Mouse (Mus musculus) MEL (cell line): ENCODE results near the gene Zzef1. TPM values are rescaled to one million over a fixed set of nuclear protein-coding genes. Genes with fewer than 3 reads are reported as not detected.

Source experiments
- DNase-seq: peaks from one replicate; pipeline ENCODE4 v3.0.0; 2011; ENCODE audit warnings: low read depth, low spot score
- H3K27ac ChIP-seq: 2 replicates; pipeline ENCODE4 v1.5.1; 2012; ENCODE audit warnings: low read depth, mild to moderate bottlenecking, control low read depth, low read length, moderate library complexity; ENCODE audit not compliant: control insufficient read depth
- H3K27me3 ChIP-seq, 2 experiments: fragments of 150-350 bp in 1 of 2; sonication (generic) in 1 of 2; 2 replicates each; pipeline ENCODE4 v1.6.1; 2012; ENCODE audit warnings: low read length in 2 of 2, mild to moderate bottlenecking in 2 of 2, improper control_type of control experiment in 1 of 2, moderate library complexity in 1 of 2; ENCODE audit not compliant: insufficient read depth in 2 of 2, control insufficient read depth in 1 of 2
- H3K36me3 ChIP-seq, 2 experiments: 2 replicates each; pipeline ENCODE4 v1.6.1; 2012 to 2014; ENCODE audit warnings: low read length in 2 of 2, improper control_type of control experiment in 1 of 2, inconsistent platforms in 1 of 2, mild to moderate bottlenecking in 1 of 2; ENCODE audit not compliant: insufficient read depth in 2 of 2, control insufficient read depth in 1 of 2
- H3K4me1 ChIP-seq, 2 experiments: fragments of 150-350 bp in 1 of 2; sonication (generic) in 1 of 2; 2 replicates each; pipeline ENCODE4 v1.6.1; 2012; ENCODE audit warnings: low read length in 2 of 2, improper control_type of control experiment in 1 of 2, mild to moderate bottlenecking in 1 of 2; ENCODE audit not compliant: insufficient read depth in 2 of 2, control insufficient read depth in 1 of 2
- H3K4me3 ChIP-seq, 2 experiments: fragments of 150-350 bp in 1 of 2; sonication (generic) in 1 of 2; 2 replicates each; pipeline ENCODE4 v1.5.1; 2012; ENCODE audit warnings: low read depth in 2 of 2, low read length in 2 of 2, mild to moderate bottlenecking in 2 of 2, moderate library complexity in 2 of 2, control low read depth in 1 of 2, improper control_type of control experiment in 1 of 2; ENCODE audit not compliant: control insufficient read depth in 1 of 2, insufficient read depth in 1 of 2
- H3K79me2 ChIP-seq: 2 replicates; pipeline ENCODE4 v1.6.1; 2012; ENCODE audit warnings: mild to moderate bottlenecking, low read length, moderate library complexity; ENCODE audit not compliant: control insufficient read depth, poor library complexity, insufficient read depth
- H3K9ac ChIP-seq: 2 replicates; pipeline ENCODE4 v1.6.1; 2012; ENCODE audit warnings: low read depth, mild to moderate bottlenecking, control low read depth, low read length, moderate library complexity; ENCODE audit not compliant: control insufficient read depth, poor library complexity, severe bottlenecking
- H3K9me3 ChIP-seq: fragments of 150-350 bp; sonication (generic); replicated peaks from 2 replicates; pipeline ENCODE4 v1.6.1; 2012; ENCODE audit warnings: mild to moderate bottlenecking, low read length, improper control_type of control experiment, moderate library complexity; ENCODE audit not compliant: insufficient read depth
- BHLHE40 ChIP-seq: IDR thresholded peaks from 2 replicates; pipeline ENCODE4 v1.6.1; 2012; ENCODE audit warnings: low read depth, mild to moderate bottlenecking, inconsistent platforms, low read length, improper control_type of control experiment, borderline replicate concordance
- CHD1 ChIP-seq: IDR thresholded peaks from 2 replicates; pipeline ENCODE4 v1.6.1; 2012; ENCODE audit warnings: low read depth, mild to moderate bottlenecking, inconsistent platforms, low read length, improper control_type of control experiment
- CHD2 ChIP-seq: IDR thresholded peaks from 2 replicates; pipeline ENCODE4 v1.6.1; 2011; ENCODE audit warnings: low read length, improper control_type of control experiment
- CTCF ChIP-seq, 3 experiments: IDR thresholded peaks in 2 of 3; conservative IDR thresholded peaks in 1 of 3; 2 replicates each; pipeline ENCODE4 v1.5.1; 2011 to 2012; ENCODE audit warnings: low read length in 3 of 3, low read depth in 2 of 3, mild to moderate bottlenecking in 2 of 3, improper control_type of control experiment in 1 of 3, inconsistent platforms in 1 of 3, mixed read lengths in 1 of 3, moderate library complexity in 1 of 3; ENCODE audit not compliant: control insufficient read depth in 1 of 3, insufficient read depth in 1 of 3, poor library complexity in 1 of 3, severe bottlenecking in 1 of 3
- E2F4 ChIP-seq: IDR thresholded peaks from 2 replicates; pipeline ENCODE4 v1.6.1; 2011; ENCODE audit warnings: low read depth, low read length, improper control_type of control experiment, borderline replicate concordance
- ELF1 ChIP-seq: IDR thresholded peaks from 2 replicates; pipeline ENCODE4 v1.6.1; 2014; ENCODE audit warnings: low read depth, mild to moderate bottlenecking, inconsistent platforms, low read length, improper control_type of control experiment, moderate library complexity
- ETS1 ChIP-seq: IDR thresholded peaks from 2 replicates; pipeline ENCODE4 v1.6.1; 2012; ENCODE audit warnings: low read depth, mild to moderate bottlenecking, inconsistent platforms, low read length, improper control_type of control experiment, moderate library complexity
- GABPA ChIP-seq: IDR thresholded peaks from 2 replicates; pipeline ENCODE4 v1.6.1; 2012; ENCODE audit warnings: low read depth, mild to moderate bottlenecking, inconsistent platforms, low read length, improper control_type of control experiment, moderate library complexity
- GATA1 ChIP-seq: IDR thresholded peaks from 2 replicates; pipeline ENCODE4 v1.6.1; 2011; ENCODE audit warnings: low read depth, low read length, improper control_type of control experiment
- HCFC1 ChIP-seq: IDR thresholded peaks from 2 replicates; pipeline ENCODE4 v1.6.1; 2012; ENCODE audit warnings: low read depth, mild to moderate bottlenecking, inconsistent platforms, low read length, improper control_type of control experiment, moderate library complexity
- JUND ChIP-seq: IDR thresholded peaks from 2 replicates; pipeline ENCODE4 v1.6.1; 2011; ENCODE audit warnings: low read depth, mild to moderate bottlenecking, improper control_type of control experiment, low read length
- KAT2A ChIP-seq: conservative IDR thresholded peaks from 2 replicates; pipeline ENCODE4 v1.6.1; 2012; ENCODE audit warnings: low read depth, low read length, improper control_type of control experiment, inconsistent platforms
- MAFK ChIP-seq: IDR thresholded peaks from 2 replicates; pipeline ENCODE4 v1.6.1; 2011; ENCODE audit warnings: low read depth, mild to moderate bottlenecking, low read length, improper control_type of control experiment, borderline replicate concordance
- MAX ChIP-seq: IDR thresholded peaks from 2 replicates; pipeline ENCODE4 v1.6.1; 2011; ENCODE audit warnings: low read length, improper control_type of control experiment
- MAZ ChIP-seq: IDR thresholded peaks from 2 replicates; pipeline ENCODE4 v1.6.1; 2012; ENCODE audit warnings: low read depth, mild to moderate bottlenecking, inconsistent platforms, low read length, improper control_type of control experiment
- MEF2A ChIP-seq: IDR thresholded peaks from 2 replicates; pipeline ENCODE4 v1.6.1; 2014; ENCODE audit warnings: low read depth, mild to moderate bottlenecking, inconsistent platforms, low read length, improper control_type of control experiment; ENCODE audit not compliant: poor library complexity, insufficient replicate concordance, severe bottlenecking; ENCODE audit errors: extremely low read depth
- MXI1 ChIP-seq: IDR thresholded peaks from 2 replicates; pipeline ENCODE4 v1.6.1; 2011; ENCODE audit warnings: mild to moderate bottlenecking, low read depth, low read length, improper control_type of control experiment
- MYC ChIP-seq: IDR thresholded peaks from 2 replicates; pipeline ENCODE4 v1.6.1; 2011; ENCODE audit warnings: low read depth, mild to moderate bottlenecking, low read length, improper control_type of control experiment, moderate library complexity
- NELFE ChIP-seq: IDR thresholded peaks from 2 replicates; pipeline ENCODE4 v1.6.1; 2011; ENCODE audit warnings: low read depth, low read length, improper control_type of control experiment
- POLR2A ChIP-seq, 2 experiments: IDR thresholded peaks; 2 replicates each; pipeline ENCODE4 v1.6.1; 2011 to 2012; ENCODE audit warnings: low read length in 2 of 2, mild to moderate bottlenecking in 2 of 2, control low read depth in 1 of 2, improper control_type of control experiment in 1 of 2, low read depth in 1 of 2, moderate library complexity in 1 of 2; ENCODE audit not compliant: control insufficient read depth in 1 of 2, insufficient read depth in 1 of 2, poor library complexity in 1 of 2
- POLR2AphosphoS2 ChIP-seq: IDR thresholded peaks from 2 replicates; pipeline ENCODE4 v1.6.1; 2011; ENCODE audit warnings: low read length, improper control_type of control experiment
- POLR2AphosphoS5 ChIP-seq: IDR thresholded peaks from 2 replicates; pipeline ENCODE4 v1.6.1; 2012; ENCODE audit warnings: low read depth, borderline replicate concordance, mild to moderate bottlenecking, inconsistent platforms, low read length, moderate library complexity, mixed read lengths
- RAD21 ChIP-seq: IDR thresholded peaks from 2 replicates; pipeline ENCODE4 v1.6.1; 2011; ENCODE audit warnings: mild to moderate bottlenecking, low read depth, low read length, improper control_type of control experiment
- RCOR1 ChIP-seq: IDR thresholded peaks from 2 replicates; pipeline ENCODE4 v1.6.1; 2012; ENCODE audit warnings: low read depth, mild to moderate bottlenecking, inconsistent platforms, low read length, improper control_type of control experiment
- SIN3A ChIP-seq: IDR thresholded peaks from 2 replicates; pipeline ENCODE4 v1.6.1; 2012; ENCODE audit warnings: low read length, improper control_type of control experiment, inconsistent platforms
- SMC3 ChIP-seq: IDR thresholded peaks from 2 replicates; pipeline ENCODE4 v1.6.1; 2011; ENCODE audit warnings: low read depth, low read length, improper control_type of control experiment
- TAL1 ChIP-seq: IDR thresholded peaks from 2 replicates; pipeline ENCODE4 v1.6.1; 2012; ENCODE audit warnings: mild to moderate bottlenecking, inconsistent platforms, low read length, moderate library complexity, mixed read lengths
- TBP ChIP-seq: IDR thresholded peaks from 2 replicates; pipeline ENCODE4 v1.8.0; 2011; ENCODE audit warnings: low read depth, low read length, improper control_type of control experiment
- TCF12 ChIP-seq: IDR thresholded peaks from 2 replicates; pipeline ENCODE4 v1.6.1; 2014; ENCODE audit warnings: low read depth, mild to moderate bottlenecking, inconsistent platforms, low read length, improper control_type of control experiment, moderate library complexity
- UBTF ChIP-seq: IDR thresholded peaks from 2 replicates; pipeline ENCODE4 v1.6.1; 2012; ENCODE audit warnings: low read depth, mild to moderate bottlenecking, inconsistent platforms, low read length, improper control_type of control experiment, moderate library complexity, borderline replicate concordance; ENCODE audit not compliant: insufficient read depth
- USF1 ChIP-seq: IDR thresholded peaks from 2 replicates; pipeline ENCODE4 v1.6.1; 2014; ENCODE audit warnings: low read depth, mild to moderate bottlenecking, inconsistent platforms, low read length, improper control_type of control experiment, moderate library complexity
- USF2 ChIP-seq, 2 experiments: IDR thresholded peaks; 2 replicates each; pipeline ENCODE4 v1.6.1; 2011 to 2012; ENCODE audit warnings: improper control_type of control experiment in 2 of 2, low read length in 2 of 2, borderline replicate concordance in 1 of 2, inconsistent platforms in 1 of 2, low read depth in 1 of 2, mild to moderate bottlenecking in 1 of 2; ENCODE audit not compliant: insufficient read depth in 1 of 2
- ZC3H11A ChIP-seq: IDR thresholded peaks from 2 replicates; pipeline ENCODE4 v1.6.1; 2012; ENCODE audit warnings: low read depth, mild to moderate bottlenecking, inconsistent platforms, low read length, improper control_type of control experiment
- ZKSCAN1 ChIP-seq: IDR thresholded peaks from 2 replicates; pipeline ENCODE4 v1.6.1; 2012; ENCODE audit warnings: low read depth, mild to moderate bottlenecking, inconsistent platforms, low read length, improper control_type of control experiment, moderate library complexity
- ZMIZ1 ChIP-seq: IDR thresholded peaks from 2 replicates; pipeline ENCODE4 v1.6.1; 2012; ENCODE audit warnings: low read depth, mild to moderate bottlenecking, inconsistent platforms, low read length, improper control_type of control experiment, moderate library complexity
- ZNF384 ChIP-seq: IDR thresholded peaks from 2 replicates; pipeline ENCODE4 v1.6.1; 2012; ENCODE audit warnings: low read depth, mild to moderate bottlenecking, inconsistent platforms, low read length, improper control_type of control experiment
- polyA plus RNA-seq, 2 experiments: library from polyadenylated mRNA; stranded (reverse) in 1 of 2; unstranded in 1 of 2; fragments of >175 nt in 1 of 2; fragments of >200 nt in 1 of 2; gene quantifications; 2 replicates each; pipeline versions ENCODE4 v1.2.1 to v1.2.4; 2012; ENCODE audit warnings: low replicate concordance in 2 of 2, low read depth in 1 of 2; ENCODE audit not compliant: insufficient read length in 2 of 2, insufficient read depth in 1 of 2, missing spikeins in 1 of 2
- total RNA-seq: library from RNA; depleted of rRNA; stranded (reverse); fragments of 300-350 nt; gene quantifications from 2 replicates; pipeline ENCODE4 v1.2.3, GENCODE M21; 2012

Gene Zzef1
- total and polyA plus RNA-seq, 3 experiments, result 13.3 to 17.6 TPM; not detected in 1

DNA sequence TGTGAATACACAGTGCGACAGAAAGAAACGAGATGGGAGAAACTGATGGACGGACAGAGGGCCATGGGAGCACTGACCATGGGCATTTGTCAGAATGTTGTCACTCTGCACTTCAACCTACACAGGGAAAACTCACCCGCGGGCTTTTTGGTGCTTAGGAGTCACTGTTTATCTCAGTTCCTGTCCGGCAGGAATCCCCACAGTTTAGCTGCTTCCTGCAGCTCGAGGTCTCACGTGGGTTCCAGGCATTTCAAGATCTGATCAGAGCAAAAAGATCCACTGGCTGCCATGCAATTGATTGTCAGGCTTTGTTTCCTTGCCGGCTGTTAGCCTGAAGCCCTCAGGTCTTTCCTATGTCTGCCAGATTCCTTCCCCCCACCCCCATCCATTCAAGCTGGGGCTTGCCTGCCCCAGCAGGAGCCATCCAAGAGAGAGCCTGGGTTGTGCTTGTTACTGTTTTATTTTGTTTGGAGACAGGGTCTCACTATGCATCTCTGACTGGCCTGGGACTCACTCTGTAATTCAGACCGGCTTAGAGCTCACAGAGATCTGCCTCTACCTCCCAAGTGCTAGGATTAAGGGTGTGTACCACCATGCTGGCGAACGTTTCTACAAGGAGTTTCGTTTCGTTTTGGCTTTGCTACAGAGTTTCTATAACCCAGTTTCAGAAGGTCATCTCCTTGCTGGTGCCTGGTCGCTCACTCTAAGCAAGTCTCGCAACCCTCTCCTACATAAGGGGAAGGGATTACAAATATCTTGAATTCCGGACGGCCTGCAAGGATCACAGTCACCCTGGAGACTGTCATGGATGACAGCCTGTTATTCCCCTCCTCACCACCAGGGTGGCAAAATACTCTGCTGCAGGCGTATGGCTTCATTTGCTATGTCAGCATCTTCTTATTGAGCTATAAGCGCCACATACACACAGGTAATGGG is 144.4 kb downstream of the Zzef1 start:
- H3K9me3 ChIP-seq, result no peaks in the 10 kb centered on the region
- H3K4me3 ChIP-seq, result peak overlapping the region; percentile 39 to 65
- H3K9ac ChIP-seq, result peak overlapping the region; percentile 38
- no peak overlapping the region for H3K27ac ChIP-seq
- no peaks in the 10 kb centered on the region for H3K79me2 ChIP-seq
- peaks cover 3 to 12% of the 10 kb centered on the region in 2 experiments; a peak in 3 of 4 replicates for H3K4me1 ChIP-seq
- H3K27me3 ChIP-seq, result no peaks in the 10 kb centered on the region
- DNase-seq, result peak; percentile 75
- H3K36me3 ChIP-seq, result peaks cover 0 to 4% of the 10 kb centered on the region in 2 experiments; a peak in 2 of 4 replicates
- TF ChIP-seq TBP, result no peak
- no peak for TF ChIP-seq E2F4
- TF ChIP-seq ZMIZ1, result no peak
- no peak for TF ChIP-seq GABPA
- peak; percentile 45 for TF ChIP-seq SMC3
- TF ChIP-seq CHD1, result no peak
- 0 out of 2 replicates have a peak, but pooled peaks have one; percentile 23 for TF ChIP-seq MYC
- TF ChIP-seq MAFK, result peak; percentile 98
- TF ChIP-seq ZKSCAN1, result no peak
- no peak for TF ChIP-seq TAL1
- TF ChIP-seq POLR2AphosphoS5, result no peak
- no peak for TF ChIP-seq TCF12
- no peak for TF ChIP-seq USF2 (IDR thresholded peaks at IDR 0.05; ENCODE audit: borderline replicate concordance in 1 of 2, insufficient read depth in 1 of 2, low read depth in 1 of 2, low read length in 2 of 2)
- no peak for TF ChIP-seq HCFC1
- TF ChIP-seq MAX, result no peak
- TF ChIP-seq RAD21, result peak; percentile 29
- TF ChIP-seq BHLHE40, result no peak
- TF ChIP-seq CHD2, result no peak
- no peak for TF ChIP-seq USF1
- no peak for TF ChIP-seq MEF2A
- no peak for TF ChIP-seq MXI1
- no peak for TF ChIP-seq GATA1
- no peak for TF ChIP-seq ZNF384
- TF ChIP-seq ZC3H11A, result no peak
- TF ChIP-seq RCOR1, result no peak
- no peak for TF ChIP-seq MAZ
- TF ChIP-seq ETS1, result no peak
- no peak for TF ChIP-seq JUND
- TF ChIP-seq ELF1, result no peak
- TF ChIP-seq POLR2AphosphoS2, result no peak
- no peak for TF ChIP-seq UBTF
- TF ChIP-seq POLR2A (IDR thresholded peaks at IDR 0.05; ENCODE audit: control insufficient read depth in 1 of 2, insufficient read depth in 1 of 2, low read depth in 1 of 2, low read length in 2 of 2, poor library complexity in 1 of 2), result no peak
- TF ChIP-seq KAT2A, result no peak
- no peak for TF ChIP-seq SIN3A
- no peak for TF ChIP-seq NELFE
- peak; percentile 39 to 90 (median 64) for TF ChIP-seq CTCF (IDR thresholded peaks at IDR 0.05 in 2 of 3, conservative IDR thresholded peaks at IDR 0.05 in 1 of 3; ENCODE audit: control insufficient read depth in 1 of 3, insufficient read depth in 1 of 3, low read depth in 2 of 3, low read length in 3 of 3, poor library complexity in 1 of 3, severe bottlenecking in 1 of 3)
